Mouse (Mus musculus) heart, embryonic 15.5 days (tissue): ENCODE data around the gene Thoc5. TPM values are rescaled to one million over a fixed set of nuclear protein-coding genes. Genes with fewer than 3 reads are reported as not detected.
A peak's percentile ranks its signal among the peaks of the same experiment; 100 is the strongest.

Experiments
- ATAC-seq: fragments of 200-750 bp; cut with Nextera tagmentation; replicated peaks from 2 replicates; pipeline ENCODE4 v1.8.0; 2017; ENCODE audit warnings: low read depth, moderate TSS enrichment; ENCODE audit not compliant: insufficient number of reproducible peaks, insufficient read depth, low FRiP score
- H3K27ac ChIP-seq: fragments of 300-500 bp; sonication (generic); 2 replicates; pipeline ENCODE4 v1.5.1; 2015; ENCODE audit warnings: mild to moderate bottlenecking, inconsistent platforms
- H3K27me3 ChIP-seq: fragments of 300-500 bp; sonication (generic); 2 replicates; pipeline ENCODE4 v1.6.1; 2015; ENCODE audit warnings: inconsistent platforms
- H3K36me3 ChIP-seq: fragments of 300-500 bp; sonication (generic); 2 replicates; pipeline ENCODE4 v1.6.1; 2015; ENCODE audit warnings: mild to moderate bottlenecking, inconsistent platforms
- H3K4me1 ChIP-seq: fragments of 300-500 bp; sonication (generic); replicated peaks from 2 replicates; pipeline ENCODE4 v1.6.1; 2015; ENCODE audit warnings: inconsistent platforms
- H3K4me2 ChIP-seq: fragments of 300-500 bp; sonication (generic); 2 replicates; pipeline ENCODE4 v1.6.1; 2015; ENCODE audit warnings: inconsistent platforms, mild to moderate bottlenecking, moderate library complexity
- H3K4me3 ChIP-seq: fragments of 300-500 bp; sonication (generic); 2 replicates; pipeline ENCODE4 v1.5.1; 2015; ENCODE audit warnings: mild to moderate bottlenecking, inconsistent platforms
- H3K9ac ChIP-seq: fragments of 300-500 bp; sonication (generic); 2 replicates; pipeline ENCODE4 v1.6.1; 2015; ENCODE audit warnings: mild to moderate bottlenecking, inconsistent platforms
- H3K9me3 ChIP-seq: fragments of 300-500 bp; sonication (generic); replicated peaks from 2 replicates; pipeline ENCODE4 v1.6.1; 2016; ENCODE audit warnings: inconsistent platforms
- WGBS: fragments of 180-500 bp; shearing (Covaris S2); methylation state at CpG from one replicate; pipeline ENCODE4 v1.1.7; 2015; ENCODE audit warnings: mixed read lengths; 5-methylcytosine and 5-hydroxymethylcytosine counted together
- polyA plus RNA-seq: library from polyadenylated mRNA; unstranded; fragments of >200 nt; fragmentation: Nextera tagmentation; extraction: Ambion mirVana; gene quantifications from 2 replicates; pipeline ENCODE4 v1.2.1, GENCODE M21; 2015

Gene Thoc5
- polyA plus RNA-seq = 18.9 and 22.5 TPM in 2 replicates

GRCm38 (mm10) chr11:4894848-4895816 lies at the start of gene Thoc5:
Thoc5 (plus strand) TSS chr11:4895320.
- H3K4me2 ChIP-seq = peak within 1 kb of the TSS; percentile 84

DNA sequence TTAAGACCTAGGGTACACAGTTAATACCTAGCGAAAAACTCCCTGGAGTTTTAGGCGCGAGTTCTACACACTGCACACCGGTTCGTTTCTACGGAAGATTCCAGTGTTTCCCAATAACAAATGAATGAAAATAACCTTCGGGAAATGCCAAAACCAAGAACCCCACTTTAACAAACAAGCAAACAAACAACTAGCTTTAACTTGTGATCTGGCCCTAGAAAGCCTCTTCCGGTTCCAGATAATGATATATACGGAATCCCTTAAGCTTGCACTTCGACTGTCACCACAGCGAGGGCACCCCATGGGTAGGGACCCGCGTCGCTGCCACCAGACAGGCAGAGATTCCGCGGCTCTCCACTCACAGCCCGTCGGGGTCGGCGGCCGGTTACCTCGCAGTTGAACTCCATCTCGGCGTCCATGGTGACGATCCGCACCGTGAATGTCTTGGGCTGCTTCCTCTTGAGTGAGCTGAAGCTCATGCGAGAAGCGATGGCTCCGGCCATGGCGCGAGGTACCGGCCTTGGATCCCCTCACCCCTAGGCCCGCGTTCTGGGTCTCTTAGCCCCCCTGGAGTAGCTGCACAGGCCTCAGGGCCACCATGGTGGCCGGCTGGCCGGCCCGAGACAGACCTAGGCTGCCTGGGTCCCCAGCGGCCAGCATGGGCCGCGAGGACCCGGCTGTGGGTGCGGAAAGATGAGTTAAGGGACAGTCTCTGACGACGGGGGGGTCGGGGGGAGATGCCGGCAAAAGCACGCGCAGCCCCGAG lies 46.5 kb upstream of the Thoc5 start:
- ATAC-seq = peak; percentile 27
- H3K4me2 ChIP-seq = peak overlapping the region; percentile 65
- no peaks in the 10 kb centered on the region for H3K9me3 ChIP-seq
- H3K27ac ChIP-seq = peak overlapping the region; percentile 88
- H3K9ac ChIP-seq = peak overlapping the region; percentile 98
- no peaks in the 10 kb centered on the region for H3K27me3 ChIP-seq
- H3K36me3 ChIP-seq = no peaks in the 10 kb centered on the region
- WGBS = under 1% methylated on average over 50 of the region's 50 CpGs
- H3K4me3 ChIP-seq = peak overlapping the region; percentile 96
- peaks cover 14% of the 10 kb centered on the region; the same call in 1 of the 2 replicates for H3K4me1 ChIP-seq

More at GRCm38 (mm10) chr11:4894848-4895816, at the start of gene Thoc5:
- H3K36me3 ChIP-seq = no peaks in the 10 kb centered on the region
- no peaks in the 10 kb centered on the region for H3K27me3 ChIP-seq
- ATAC-seq = peak; percentile 76
- H3K4me1 ChIP-seq = peaks cover 6% of the 10 kb centered on the region
- H3K4me3 ChIP-seq = peak within 1 kb of the TSS; percentile 76
- H3K27ac ChIP-seq = peak within 1 kb of the TSS; percentile 64
- peak within 1 kb of the TSS; percentile 75 for H3K9ac ChIP-seq
- WGBS = 2% methylated on average over 52 of the region's 52 CpGs
- H3K9me3 ChIP-seq = no peaks in the 10 kb centered on the region

GRCm38 (mm10) chr11:4849258-4849943 lies 45.7 kb upstream of the Thoc5 start, which contains the start of gene Nf2:
Nf2 (minus strand) TSS chr11:4849536.
- H3K9me3 ChIP-seq = no peaks in the 10 kb centered on the region
- peak within 1 kb of the TSS; percentile 65 for H3K4me2 ChIP-seq
- H3K4me1 ChIP-seq = peaks cover 14% of the 10 kb centered on the region; the same call in 1 of the 2 replicates
- no peaks in the 10 kb centered on the region for H3K36me3 ChIP-seq
- peak within 1 kb of the TSS; percentile 96 for H3K4me3 ChIP-seq
- H3K9ac ChIP-seq = peak within 1 kb of the TSS; percentile 98
- no peaks in the 10 kb centered on the region for H3K27me3 ChIP-seq
- ATAC-seq = peak; percentile 99
- WGBS = under 1% methylated on average over 60 of the region's 60 CpGs
- H3K27ac ChIP-seq = peak within 1 kb of the TSS; percentile 88

DNA sequence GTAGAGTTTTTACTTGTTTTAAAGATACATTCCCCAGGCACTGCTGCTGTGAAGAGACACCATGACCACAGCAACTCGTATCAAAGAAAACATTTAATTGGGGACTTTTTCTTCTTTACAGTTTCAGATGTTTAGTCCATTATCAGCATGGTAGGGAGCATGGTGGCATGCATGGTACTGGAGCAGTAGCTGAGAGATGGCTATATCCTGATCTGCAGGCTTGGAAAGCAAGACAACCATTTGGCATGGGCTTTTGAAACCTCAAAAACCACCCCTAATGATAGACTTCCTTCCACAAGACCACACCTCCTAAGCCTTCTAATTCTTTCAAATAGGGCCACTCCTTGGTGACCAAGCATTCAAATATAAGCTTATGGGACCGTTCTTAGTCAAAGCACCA lies 44.7 kb upstream of the Thoc5 start:
- no peak for ATAC-seq
- H3K9ac ChIP-seq = no peak overlapping the region
- peaks cover 14% of the 10 kb centered on the region; the same call in 1 of the 2 replicates for H3K4me1 ChIP-seq
- no peaks in the 10 kb centered on the region for H3K36me3 ChIP-seq
- H3K4me3 ChIP-seq = no peak overlapping the region
- H3K27ac ChIP-seq = no peak overlapping the region
- 0 out of 2 replicates have a peak overlapping the region, but pooled peaks have one; percentile 63 for H3K4me2 ChIP-seq
- H3K9me3 ChIP-seq = no peaks in the 10 kb centered on the region
- 95% methylated on average over 2 of the region's 2 CpGs for WGBS
- no peaks in the 10 kb centered on the region for H3K27me3 ChIP-seq

DNA sequence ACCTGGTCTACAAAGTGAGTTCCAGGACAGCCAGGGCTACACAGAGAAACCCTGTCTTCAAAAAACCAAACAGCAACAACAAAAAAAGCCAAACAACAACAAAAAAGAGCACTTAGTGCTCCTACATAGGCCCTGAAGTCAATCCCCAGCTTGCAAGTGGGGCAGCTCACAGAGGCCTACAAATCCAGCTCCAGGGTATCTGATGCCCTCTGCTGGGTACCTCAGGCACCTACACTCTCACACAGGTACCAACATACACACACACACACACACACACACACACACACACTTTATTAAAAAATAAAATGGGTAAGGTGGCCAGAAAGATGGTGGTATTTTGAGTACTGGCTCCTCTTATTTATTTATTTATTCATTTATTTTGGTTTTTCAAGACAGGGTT lies 42.1 kb upstream of the Thoc5 start:
- no peak overlapping the region for H3K4me3 ChIP-seq
- no peak overlapping the region for H3K9ac ChIP-seq
- ATAC-seq = no peak
- no peaks in the 10 kb centered on the region for H3K9me3 ChIP-seq
- H3K4me2 ChIP-seq = no peak overlapping the region
- no peaks in the 10 kb centered on the region for H3K36me3 ChIP-seq
- no peaks in the 10 kb centered on the region for H3K27me3 ChIP-seq
- no peak overlapping the region for H3K27ac ChIP-seq
- peaks cover 1% of the 10 kb centered on the region; the same call in 1 of the 2 replicates for H3K4me1 ChIP-seq

DNA sequence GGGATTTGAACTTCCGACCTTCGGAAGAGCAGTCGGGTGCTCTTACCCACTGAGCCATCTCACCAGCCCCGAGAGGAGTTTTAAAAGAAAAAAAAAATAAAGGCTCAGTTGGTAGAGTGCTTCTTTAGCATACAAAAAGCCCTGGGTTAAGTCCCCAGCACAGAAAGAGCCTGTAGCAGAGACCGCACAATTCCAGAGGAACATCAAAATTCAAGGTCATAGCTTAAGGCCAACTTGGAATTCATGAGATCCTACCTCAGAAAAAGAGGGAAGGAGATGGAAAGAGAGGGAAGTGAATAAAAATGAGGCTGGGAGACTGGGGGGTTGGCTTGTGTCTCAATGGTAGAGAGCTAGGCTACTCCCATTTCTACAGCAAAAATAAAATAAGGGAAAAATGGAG lies 40.9 kb upstream of the Thoc5 start:
- H3K4me1 ChIP-seq = no peaks in the 10 kb centered on the region
- no peaks in the 10 kb centered on the region for H3K9me3 ChIP-seq
- H3K9ac ChIP-seq = no peak overlapping the region
- no peak overlapping the region for H3K4me2 ChIP-seq
- H3K27ac ChIP-seq = no peak overlapping the region
- no peaks in the 10 kb centered on the region for H3K27me3 ChIP-seq
- no peak overlapping the region for H3K4me3 ChIP-seq
- no peaks in the 10 kb centered on the region for H3K36me3 ChIP-seq
- no peak for ATAC-seq
- 95% methylated on average over 5 of the region's 5 CpGs for WGBS

DNA sequence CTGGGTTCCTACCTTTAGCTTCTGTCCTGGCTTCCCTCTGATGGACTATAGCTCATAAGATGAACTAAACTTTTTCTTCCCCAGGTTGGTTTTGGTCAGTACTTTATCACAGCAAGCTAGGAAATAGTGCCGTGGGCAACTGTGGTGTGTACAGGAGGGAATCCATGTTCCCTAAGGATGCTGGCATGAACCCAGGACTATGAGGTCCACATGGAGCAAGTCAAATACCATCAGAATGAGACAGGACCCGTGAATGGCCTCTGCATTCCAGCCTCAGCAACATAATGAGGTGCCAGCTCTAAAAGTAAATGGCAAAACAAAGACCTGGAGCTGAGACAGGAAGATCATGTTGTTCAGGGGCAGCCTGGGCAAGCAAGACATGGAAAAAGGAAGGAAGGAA lies 36.7 kb upstream of the Thoc5 start:
- no peak overlapping the region for H3K9ac ChIP-seq
- ATAC-seq = no peak
- 42% methylated on average over 2 of the region's 2 CpGs for WGBS
- no peaks in the 10 kb centered on the region for H3K36me3 ChIP-seq
- H3K9me3 ChIP-seq = no peaks in the 10 kb centered on the region
- H3K27me3 ChIP-seq = no peaks in the 10 kb centered on the region
- H3K4me2 ChIP-seq = no peak overlapping the region
- H3K27ac ChIP-seq = no peak overlapping the region
- no peak overlapping the region for H3K4me3 ChIP-seq
- H3K4me1 ChIP-seq = no peaks in the 10 kb centered on the region

DNA sequence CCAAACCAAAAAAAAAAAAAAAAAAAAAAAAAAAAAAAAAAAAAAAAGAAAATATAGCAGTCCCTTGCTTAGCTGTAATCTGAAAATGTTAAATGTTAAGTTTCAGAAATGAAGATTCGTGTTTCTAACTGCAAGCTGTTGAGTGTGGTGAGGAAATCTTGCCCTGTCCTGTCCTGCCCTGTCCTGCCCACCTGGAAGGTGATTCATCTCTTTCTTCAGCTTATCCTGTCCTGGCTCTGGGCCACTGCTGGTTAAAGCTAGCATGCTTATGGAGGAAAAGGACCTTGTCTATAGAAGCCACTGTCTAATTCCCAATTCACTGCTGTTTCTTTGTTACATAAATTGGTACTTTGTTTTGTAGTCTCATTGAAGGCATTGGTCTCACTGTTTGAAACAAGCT lies 34.1 kb upstream of the Thoc5 start:
- ATAC-seq = no peak
- no peaks in the 10 kb centered on the region for H3K27me3 ChIP-seq
- 50% methylated on average over 1 of the region's 1 CpGs for WGBS

GRCm38 (mm10) chr11:4861816-4862604 lies 33.1 kb upstream of the Thoc5 start:
- Histone ChIP-seq H3K9me3 (no peaks in the 10 kb centered on the region), H3K27ac (no peak overlapping the region), H3K4me2 (no peak overlapping the region), H3K9ac (no peak overlapping the region), H3K4me3 (no peak overlapping the region), H3K4me1 (no peaks in the 10 kb centered on the region), H3K36me3 (no peaks in the 10 kb centered on the region), H3K27me3 (no peaks in the 10 kb centered on the region)
- WGBS = 54% methylated on average over 11 of the region's 11 CpGs
- ATAC-seq = no peak

More for the DNA sequence above, 34.1 kb upstream of the Thoc5 start:
- Histone ChIP-seq H3K27ac (no peak overlapping the region), H3K36me3 (no peaks in the 10 kb centered on the region), H3K4me1 (no peaks in the 10 kb centered on the region), H3K9me3 (no peaks in the 10 kb centered on the region), H3K4me3 (no peak overlapping the region), H3K9ac (no peak overlapping the region), H3K4me2 (no peak overlapping the region)

DNA sequence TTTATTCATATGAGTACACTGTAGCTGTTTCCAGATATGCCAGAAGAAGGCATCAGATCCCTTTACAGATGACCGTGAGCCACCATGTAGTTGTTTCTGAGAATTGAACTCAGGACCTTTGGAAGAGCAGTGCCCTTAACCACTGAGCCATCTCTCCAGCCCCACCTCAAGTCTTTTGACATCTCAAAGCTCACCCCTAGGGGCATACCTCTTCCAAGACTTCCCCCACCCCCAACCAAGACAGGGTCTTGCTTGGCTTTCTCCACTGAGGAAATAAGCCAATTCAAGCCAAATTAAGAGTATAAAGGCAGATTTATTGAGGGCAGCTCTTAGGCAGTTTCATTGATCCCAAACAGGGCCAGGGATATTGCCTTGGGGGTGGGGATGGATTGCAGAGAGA lies 32.4 kb upstream of the Thoc5 start:
- Histone ChIP-seq H3K9me3 (no peaks in the 10 kb centered on the region), H3K9ac (no peak overlapping the region), H3K4me1 (no peaks in the 10 kb centered on the region), H3K27me3 (no peaks in the 10 kb centered on the region), H3K4me2 (no peak overlapping the region), H3K27ac (no peak overlapping the region), H3K36me3 (no peaks in the 10 kb centered on the region), H3K4me3 (no peak overlapping the region)
- ATAC-seq = no peak
- 84% methylated on average over 1 of the region's 1 CpGs for WGBS
